Mouse (Mus musculus): ENCODE results near the gene Eef1akmt3. TPM values are rescaled to one million over a fixed set of nuclear protein-coding genes. Genes with fewer than 3 reads are reported as not detected.
"Not testable (repeated sequence)": the region's sequence is repeated elsewhere in the genome, so short reads cannot be mapped to it uniquely, and the experiment has no call there.

Eef1akmt3 gene
- polyA plus RNA-seq, 1 experiment from 2014 or later: 0.13 TPM

- H3K4me2 ChIP-seq (replicated peaks); H3K27me3 ChIP-seq (ENCODE audit: control insufficient read depth, insufficient read depth, low read length); H3K9ac ChIP-seq; H3K4me3 ChIP-seq (replicated peaks; ENCODE audit: low read length); H3K9me3 ChIP-seq (ENCODE audit: control insufficient read depth, low read length); DNase-seq (ENCODE audit: low spot score); H3K27ac ChIP-seq; ATAC-seq (ENCODE audit: low FRiP score): not testable (repeated sequence)
- Histone ChIP-seq H3K36me3 (replicated peaks; ENCODE audit: control insufficient read depth, insufficient read depth) (peaks cover 11% of the 10 kb centered on the region), H3K4me1 (replicated peaks; ENCODE audit: control insufficient read depth, insufficient read depth, low read length) (peaks cover 31% of the 10 kb centered on the region)
- WGBS: 87% methylated on average over 2 of the region's 2 CpGs
Observed at GRCm38 (mm10) chr10:127072969-127073368, 31.7 kb upstream of the Eef1akmt3 start.

GRCm38 (mm10) chr10:127072270-127072669, 31.0 kb upstream of the Eef1akmt3 start:
- not testable (repeated sequence) for H3K9me3 ChIP-seq (ENCODE audit: control insufficient read depth, low read length); H3K4me3 ChIP-seq (replicated peaks; ENCODE audit: low read length); H3K27ac ChIP-seq; DNase-seq (ENCODE audit: low spot score); H3K9ac ChIP-seq; H3K27me3 ChIP-seq (ENCODE audit: control insufficient read depth, insufficient read depth, low read length); H3K4me2 ChIP-seq (replicated peaks); ATAC-seq (ENCODE audit: low FRiP score)
- H3K36me3 ChIP-seq (replicated peaks; ENCODE audit: control insufficient read depth, insufficient read depth): peaks cover 18% of the 10 kb centered on the region
- H3K4me1 ChIP-seq (replicated peaks; ENCODE audit: control insufficient read depth, insufficient read depth, low read length): peaks cover 24% of the 10 kb centered on the region
- WGBS: 90% methylated on average over 4 of the region's 4 CpGs

DNA sequence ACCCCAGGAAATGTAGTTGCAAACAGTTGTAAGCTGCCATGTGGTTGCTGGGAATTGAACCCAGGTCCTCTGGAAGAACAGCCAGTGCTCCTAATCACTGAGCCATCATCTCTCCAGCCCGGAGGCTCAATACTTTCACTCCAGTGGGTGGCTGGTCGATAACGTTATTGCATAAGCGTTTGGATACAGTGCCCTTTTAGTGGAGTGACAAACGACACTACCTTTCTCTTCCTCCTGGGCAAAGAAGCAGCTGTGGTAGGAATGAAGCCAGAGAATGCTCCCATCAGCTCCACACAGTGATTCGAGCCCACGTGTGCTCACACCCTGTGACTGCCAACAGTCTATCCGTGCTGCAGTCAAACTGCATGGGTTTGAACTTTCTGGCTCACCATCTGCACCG, 29.9 kb upstream of the Eef1akmt3 start:
- no peaks in the 10 kb centered on the region for H3K9me3 ChIP-seq (ENCODE audit: control insufficient read depth, low read length)
- H3K36me3 ChIP-seq (replicated peaks; ENCODE audit: control insufficient read depth, insufficient read depth): peaks cover 29% of the 10 kb centered on the region
- WGBS: 80% methylated on average over 9 of the region's 9 CpGs
- no peaks in the 10 kb centered on the region for H3K27me3 ChIP-seq (ENCODE audit: control insufficient read depth, insufficient read depth, low read length)
- peak overlapping the region; percentile 57 for H3K4me3 ChIP-seq (replicated peaks; ENCODE audit: low read length)
- DNase-seq (ENCODE audit: low spot score): no peak
- no peak for ATAC-seq (ENCODE audit: low FRiP score)
- H3K27ac ChIP-seq: no peak overlapping the region
- H3K4me1 ChIP-seq (replicated peaks; ENCODE audit: control insufficient read depth, insufficient read depth, low read length): peaks cover 20% of the 10 kb centered on the region
- peak overlapping the region; percentile 73 for H3K4me2 ChIP-seq (replicated peaks)
- H3K9ac ChIP-seq: peak overlapping the region; percentile 71

DNA sequence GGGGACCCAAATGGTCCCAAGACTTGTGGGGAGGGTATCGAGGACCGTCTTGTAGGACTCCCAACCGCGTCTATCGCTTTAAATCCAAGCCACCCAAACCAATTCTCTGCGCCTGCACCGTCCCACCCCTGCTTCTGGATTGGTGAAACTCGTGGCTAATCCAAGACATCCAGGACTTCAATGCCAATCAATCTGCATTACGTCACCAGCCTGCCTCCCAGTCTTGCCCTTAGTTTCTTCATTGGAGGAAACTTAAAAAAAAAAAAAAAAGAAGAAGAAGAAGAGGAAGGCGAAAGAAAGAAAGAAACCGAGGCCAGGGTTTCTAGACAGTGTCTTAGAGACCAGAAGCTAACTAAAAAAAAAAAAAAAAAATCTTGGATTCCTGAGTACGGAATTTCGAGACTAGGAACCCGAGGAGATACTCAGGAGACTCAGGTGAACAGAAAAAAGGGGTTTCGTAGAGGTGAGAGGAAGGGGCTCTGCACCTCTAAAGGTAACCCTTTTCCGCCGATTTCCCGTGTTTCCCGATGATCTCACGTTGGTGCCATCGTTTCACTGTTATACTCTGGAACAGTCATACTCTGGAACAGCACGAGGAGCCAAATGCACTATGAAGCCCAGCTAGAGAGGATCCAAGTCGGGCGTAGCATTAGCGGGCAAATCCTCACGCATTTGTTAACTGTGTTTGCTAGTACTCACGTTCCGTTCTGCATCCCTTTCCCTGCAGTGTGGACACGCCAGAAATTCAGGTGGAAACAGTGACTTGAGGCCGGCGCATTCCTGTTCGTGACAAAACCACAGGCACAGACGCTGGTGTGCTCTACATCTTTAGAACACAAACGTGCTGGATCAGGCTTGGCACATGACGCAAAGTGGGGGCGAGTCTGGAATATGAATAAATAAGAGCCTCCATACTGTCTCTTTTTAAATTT, 29.1 kb upstream of the Eef1akmt3 start, which contains the start of gene Tspan31:
Tspan31 (minus strand) TSS at position 75 of the 932 bp plus-strand sequence.
- Histone ChIP-seq H3K4me3 (replicated peaks; ENCODE audit: low read length) (peak within 1 kb of the TSS; percentile 57), H3K27me3 (ENCODE audit: control insufficient read depth, insufficient read depth, low read length) (no peaks in the 10 kb centered on the region), H3K4me2 (replicated peaks) (peak within 1 kb of the TSS; percentile 73), H3K36me3 (replicated peaks; ENCODE audit: control insufficient read depth, insufficient read depth) (peaks cover 36% of the 10 kb centered on the region), H3K9ac (peak within 1 kb of the TSS; percentile 71), H3K27ac (peak within 1 kb of the TSS; percentile 93), H3K9me3 (ENCODE audit: control insufficient read depth, low read length) (no peaks in the 10 kb centered on the region), H3K4me1 (replicated peaks; ENCODE audit: control insufficient read depth, insufficient read depth, low read length) (peaks cover 20% of the 10 kb centered on the region)
- DNase-seq (ENCODE audit: low spot score): peak; percentile 93
- ATAC-seq (ENCODE audit: low FRiP score): peak; percentile 94
- WGBS: 3% methylated on average over 36 of the region's 36 CpGs

- H3K4me3 ChIP-seq (replicated peaks; ENCODE audit: low read length): peak overlapping the region; percentile 57
- H3K9ac ChIP-seq: peak overlapping the region; percentile 71
- no peaks in the 10 kb centered on the region for H3K27me3 ChIP-seq (ENCODE audit: control insufficient read depth, insufficient read depth, low read length)
- H3K4me2 ChIP-seq (replicated peaks): peak overlapping the region; percentile 73
- H3K36me3 ChIP-seq (replicated peaks; ENCODE audit: control insufficient read depth, insufficient read depth): peaks cover 45% of the 10 kb centered on the region
- DNase-seq (ENCODE audit: low spot score): peak; percentile 77
- peaks cover 27% of the 10 kb centered on the region for H3K4me1 ChIP-seq (replicated peaks; ENCODE audit: control insufficient read depth, insufficient read depth, low read length)
- WGBS: 8% methylated on average over 30 of the region's 30 CpGs
- ATAC-seq (ENCODE audit: low FRiP score): peak; percentile 84
- H3K9me3 ChIP-seq (ENCODE audit: control insufficient read depth, low read length): no peaks in the 10 kb centered on the region
- peak overlapping the region; percentile 93 for H3K27ac ChIP-seq
Observed at GRCm38 (mm10) chr10:127069281-127070189, 28.2 kb upstream of the Eef1akmt3 start.

- ATAC-seq (ENCODE audit: low FRiP score): no peak
- Histone ChIP-seq H3K36me3 (replicated peaks; ENCODE audit: control insufficient read depth, insufficient read depth) (peaks cover 45% of the 10 kb centered on the region), H3K27me3 (ENCODE audit: control insufficient read depth, insufficient read depth, low read length) (no peaks in the 10 kb centered on the region), H3K4me1 (replicated peaks; ENCODE audit: control insufficient read depth, insufficient read depth, low read length) (peaks cover 28% of the 10 kb centered on the region), H3K27ac (peak overlapping the region; percentile 93; the same call in 1 of the 2 replicates), H3K4me2 (replicated peaks) (peak overlapping the region; percentile 73), H3K9ac (peak overlapping the region; percentile 71; the same call in 1 of the 2 replicates), H3K9me3 (ENCODE audit: control insufficient read depth, low read length) (no peaks in the 10 kb centered on the region), H3K4me3 (replicated peaks; ENCODE audit: low read length) (peak overlapping the region; percentile 57; the same call in 1 of the 2 replicates)
- 83% methylated on average over 9 of the region's 9 CpGs for WGBS
- DNase-seq (ENCODE audit: low spot score): no peak
Observed at GRCm38 (mm10) chr10:127068360-127069038, 27.2 kb upstream of the Eef1akmt3 start.

DNA sequence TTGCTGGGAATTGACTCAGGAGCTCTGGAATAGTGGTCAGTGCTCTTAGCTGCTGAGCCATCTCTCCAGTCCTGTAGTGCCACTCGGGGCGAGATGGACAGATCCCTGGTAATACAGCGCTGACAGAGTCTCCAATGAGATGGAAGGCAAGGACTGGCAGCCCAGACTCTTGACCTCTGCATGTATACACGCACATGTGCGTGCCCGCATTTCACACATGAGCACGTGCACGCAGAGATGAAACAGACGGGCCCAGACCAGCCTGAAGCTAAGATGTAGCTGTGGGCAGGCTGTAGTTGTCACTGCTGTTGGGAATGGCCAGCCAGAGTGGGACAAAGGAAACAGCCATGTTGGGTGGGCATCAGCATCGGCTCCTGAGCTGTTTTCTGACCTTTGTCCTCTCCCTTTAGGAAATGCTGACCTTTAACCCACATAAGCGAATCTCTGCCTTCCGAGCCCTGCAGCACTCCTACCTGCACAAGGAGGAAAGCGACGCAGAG, 25.3 kb upstream of the Eef1akmt3 start:
- H3K4me1 ChIP-seq (replicated peaks; ENCODE audit: control insufficient read depth, insufficient read depth, low read length): peaks cover 36% of the 10 kb centered on the region
- ATAC-seq (ENCODE audit: low FRiP score) (no peak), DNase-seq (ENCODE audit: low spot score) (no peak)
- WGBS: 89% methylated on average over 14 of the region's 14 CpGs
- H3K4me2 ChIP-seq (replicated peaks): no peak overlapping the region
- no peaks in the 10 kb centered on the region for H3K9me3 ChIP-seq (ENCODE audit: control insufficient read depth, low read length)
- H3K9ac ChIP-seq: no peak overlapping the region
- peaks cover 45% of the 10 kb centered on the region for H3K36me3 ChIP-seq (replicated peaks; ENCODE audit: control insufficient read depth, insufficient read depth)
- no peak overlapping the region for H3K4me3 ChIP-seq (replicated peaks; ENCODE audit: low read length)
- no peaks in the 10 kb centered on the region for H3K27me3 ChIP-seq (ENCODE audit: control insufficient read depth, insufficient read depth, low read length)
- H3K27ac ChIP-seq: no peak overlapping the region

- Histone ChIP-seq H3K27ac (no peak overlapping the region), H3K4me2 (replicated peaks) (no peak overlapping the region), H3K27me3 (ENCODE audit: control insufficient read depth, insufficient read depth, low read length) (no peaks in the 10 kb centered on the region), H3K36me3 (replicated peaks; ENCODE audit: control insufficient read depth, insufficient read depth) (peaks cover 45% of the 10 kb centered on the region), H3K4me3 (replicated peaks; ENCODE audit: low read length) (no peak overlapping the region), H3K9me3 (ENCODE audit: control insufficient read depth, low read length) (no peaks in the 10 kb centered on the region), H3K4me1 (replicated peaks; ENCODE audit: control insufficient read depth, insufficient read depth, low read length) (peaks cover 37% of the 10 kb centered on the region), H3K9ac (no peak overlapping the region)
- no peak for DNase-seq (ENCODE audit: low spot score)
- 93% methylated on average over 9 of the region's 9 CpGs for WGBS
- ATAC-seq (ENCODE audit: low FRiP score): no peak
Observed at GRCm38 (mm10) chr10:127065981-127066380, 24.7 kb upstream of the Eef1akmt3 start.

Data from hindbrain, embryonic 14.5 days (tissue).